Comparison of ENCODE assay signal across 8 mouse cellular contexts in genomic region chr2:73278869-73279268, GRCm38 (mm10). TPM values are rescaled to one million over a fixed set of nuclear protein-coding genes. Genes with fewer than 3 reads are reported as not detected.
DNase-seq lines count a peak whose midpoint lies in the region; ATAC-seq and TF ChIP-seq lines count a peak whose summit lies in the region.

No protein-coding gene starts in this region.

- H3K4me3 ChIP-seq in heart, postnatal 0 days (ENCODE audit: low read depth, low read length) = peak overlapping the region; percentile 31
- H3K4me3 ChIP-seq in liver, postnatal 0 days (ENCODE audit: low read depth, low read length) = peak overlapping the region; percentile 27; the same call in 1 of the 2 replicates

- TF ChIP-seq EP300 in heart, postnatal 0 days (IDR thresholded peaks at IDR 0.05; ENCODE audit: low read depth) = no peak
- no peak for TF ChIP-seq EP300 in liver, postnatal 0 days (IDR thresholded peaks at IDR 0.05; ENCODE audit: low read depth)

- in situ Hi-C loops in Patski (cut with MboI; ENCODE audit: low pct_unique_long_range_greater_than_20kb) = no loop called here

- H3K27ac ChIP-seq in heart, postnatal 0 days (ENCODE audit: low read depth) = no peak overlapping the region
- no peak overlapping the region for H3K27ac ChIP-seq in liver, postnatal 0 days (ENCODE audit: low read depth)

- H3K27me3 ChIP-seq in Patski = peaks cover 46% of the 10 kb centered on the region
- peaks cover 77% of the 10 kb centered on the region for H3K27me3 ChIP-seq in heart, postnatal 0 days (ENCODE audit: control insufficient read depth, insufficient read depth, low read length)
- peaks cover 79% of the 10 kb centered on the region for H3K27me3 ChIP-seq in liver, postnatal 0 days (ENCODE audit: insufficient read depth, low read length)

- DNase-seq in heart, adult 11 months = peak; percentile 83
- no peak for DNase-seq in heart, postnatal 10 days
- no peak for DNase-seq in Patski (ENCODE audit: low read depth, low spot score)
- no peak for DNase-seq in heart, postnatal 0 days (ENCODE audit: low spot score)
- DNase-seq in liver, postnatal 0 days = no peak
- DNase-seq in right cerebral cortex, postnatal 4 days = no peak
- DNase-seq in layer of hippocampus, adult 11-12 months (ENCODE audit: low spot score) = no peak
- DNase-seq in lung, postnatal 36 days = no peak

- no peak for TF ChIP-seq CTCF in Patski (IDR thresholded peaks at IDR 0.05)
- TF ChIP-seq CTCF in heart, postnatal 0 days (IDR thresholded peaks at IDR 0.05; ENCODE audit: low read depth) = no peak
- no peak for TF ChIP-seq CTCF in liver, postnatal 0 days (IDR thresholded peaks at IDR 0.05; ENCODE audit: low read depth)

- CTCF ChIA-PET in Patski (lab: Charles Lee) = interaction anchor here (0.9 to 1.5 kb wide), 17 partner anchors 9 to 1044 kb away, joined by 3 to 9 read pairs (median 3); no protein-coding TSS in a partner anchor

- POLR2A ChIA-PET in Patski (lab: Charles Lee) = no interaction called here

- H3K4me1 ChIP-seq in heart, postnatal 0 days (ENCODE audit: control insufficient read depth, insufficient read depth) = 0 out of 2 replicates have a peak, but pooled peaks cover under 1% of the 10 kb centered on the region
- peaks cover 25% of the 10 kb centered on the region for H3K4me1 ChIP-seq in liver, postnatal 0 days (ENCODE audit: insufficient read depth)

- H3K9ac ChIP-seq in heart, postnatal 0 days (replicated peaks; ENCODE audit: low read depth, low read length) = no peak overlapping the region
- no peak overlapping the region for H3K9ac ChIP-seq in liver, postnatal 0 days (replicated peaks)

- intact Hi-C loops in heart, postnatal 10 days (cut with DNase I) = loop anchor here (1.0 to 10.0 kb wide), 8 partner anchors 112 to 1737 kb away; no protein-coding TSS in a partner anchor

- no peaks in the 10 kb centered on the region for H3K9me3 ChIP-seq in heart, postnatal 0 days (replicated peaks; ENCODE audit: control insufficient read depth, low read length)
- H3K9me3 ChIP-seq in liver, postnatal 0 days (ENCODE audit: low read length) = no peaks in the 10 kb centered on the region

- ATAC-seq in Patski = peak; percentile 21
- peak; percentile 16 for ATAC-seq in heart, postnatal 0 days (ENCODE audit: insufficient read depth, low read depth)
- peak; percentile 46 for ATAC-seq in liver, postnatal 0 days

- peak overlapping the region; percentile 55 for H3K4me2 ChIP-seq in heart, postnatal 0 days (ENCODE audit: low read depth, low read length)
- H3K4me2 ChIP-seq in liver, postnatal 0 days (ENCODE audit: low read depth, low read length) = peak overlapping the region; percentile 44

- WGBS in heart, postnatal 0 days = 2% methylated on average over 17 of the region's 17 CpGs
- 2% methylated on average over 17 of the region's 17 CpGs for WGBS in liver, postnatal 0 days (ENCODE audit: insufficient replicate concordance)

- H3K36me3 ChIP-seq in heart, postnatal 0 days (replicated peaks; ENCODE audit: control insufficient read depth, insufficient read depth, low read length) = no peaks in the 10 kb centered on the region
- H3K36me3 ChIP-seq in liver, postnatal 0 days (replicated peaks; ENCODE audit: insufficient read depth, low read length) = no peaks in the 10 kb centered on the region

RNA-seq across cellular contexts. Expression of gene Sp9, which starts 7.1 kb away (rescaled TPM):
- total RNA-seq in heart, postnatal 10 days (2021) = not detected
- polyA plus RNA-seq in Patski (2021) = not detected
- total RNA-seq in heart, postnatal 0 days (2014; rRNA removed; ENCODE audit: low replicate concordance) = not detected in 2 replicates
- polyA plus RNA-seq in heart, postnatal 0 days (2015; fragmentation: Nextera tagmentation; extraction: Ambion mirVana) = not detected in 2 replicates
- not detected in 2 replicates for polyA plus RNA-seq in liver, postnatal 0 days (2015; fragmentation: Nextera tagmentation; extraction: Ambion mirVana)

RNA-seq across cellular contexts. Expression of gene Scrn3, which starts 33.5 kb away (rescaled TPM):
- total RNA-seq in heart, postnatal 10 days (2021) = 10 to 100 TPM; 14.0 to 17.4 TPM
- polyA plus RNA-seq in Patski (2021) = 19.9 TPM
- total RNA-seq in heart, postnatal 0 days (2014; rRNA removed; ENCODE audit: low replicate concordance) = 10.5 and 16.3 TPM in 2 replicates
- 13.5 and 13.8 TPM in 2 replicates for polyA plus RNA-seq in heart, postnatal 0 days (2015; fragmentation: Nextera tagmentation; extraction: Ambion mirVana)
- polyA plus RNA-seq in liver, postnatal 0 days (2015; fragmentation: Nextera tagmentation; extraction: Ambion mirVana) = 20.5 and 21.9 TPM in 2 replicates

RNA-seq across cellular contexts. Expression of gene Cir1, which starts 33.6 kb away (rescaled TPM):
- total RNA-seq in heart, postnatal 10 days (2021) = 10 to 100 TPM; 13.7 to 14.0 TPM
- polyA plus RNA-seq in Patski (2021) = 24.1 TPM
- total RNA-seq in heart, postnatal 0 days (2014; rRNA removed; ENCODE audit: low replicate concordance) = 0.08 and 3.9 TPM in 2 replicates
- 20.0 and 24.3 TPM in 2 replicates for polyA plus RNA-seq in heart, postnatal 0 days (2015; fragmentation: Nextera tagmentation; extraction: Ambion mirVana)
- polyA plus RNA-seq in liver, postnatal 0 days (2015; fragmentation: Nextera tagmentation; extraction: Ambion mirVana) = 18.4 and 21.4 TPM in 2 replicates
